In the genomic region with DNA sequence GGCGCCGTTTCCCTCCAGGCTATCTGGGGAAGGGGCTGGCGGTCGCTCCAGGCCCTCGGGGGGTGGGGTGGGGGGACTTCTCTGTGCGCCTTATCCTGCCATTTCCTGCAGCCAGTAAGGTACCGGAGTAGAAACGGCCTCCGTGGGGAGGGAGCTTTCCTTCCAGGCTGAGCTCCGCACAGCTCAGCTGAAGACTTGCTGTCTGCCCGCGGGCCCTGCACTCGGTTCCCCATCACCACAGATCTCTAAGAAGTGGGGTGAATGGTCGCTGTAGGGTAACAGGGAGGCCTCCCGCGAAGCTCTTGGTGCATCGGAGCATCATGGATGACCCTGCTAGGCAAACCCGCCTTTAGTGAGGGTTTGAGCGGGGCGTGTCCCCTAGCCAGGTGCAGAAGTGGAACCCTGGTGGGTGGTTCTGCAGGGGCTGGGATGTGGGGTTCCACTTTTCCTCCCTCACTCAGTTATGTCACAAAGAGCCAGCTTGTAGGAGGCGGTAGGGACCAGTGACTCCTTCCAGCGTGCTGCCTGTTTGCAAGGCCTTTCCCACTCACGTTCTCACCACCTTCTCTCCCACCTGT, we compare ENCODE assay signal across 7 mouse cellular contexts. TPM values are rescaled to one million over a fixed set of nuclear protein-coding genes. Genes with fewer than 3 reads are reported as not detected.
DNase-seq lines count a peak whose midpoint lies in the region; ATAC-seq and TF ChIP-seq lines count a peak whose summit lies in the region.

No protein-coding gene starts in this region.

- peak overlapping the region; percentile 64 for H3K9ac ChIP-seq in lung, embryonic 16.5 days (ENCODE audit: low read length)
- peak overlapping the region; percentile 23 for H3K9ac ChIP-seq in intestine, embryonic 15.5 days
- H3K9ac ChIP-seq in neural tube, embryonic 14.5 days (replicated peaks; ENCODE audit: low read depth, low read length): peak overlapping the region; percentile 77

- peak overlapping the region; percentile 15; the same call in 1 of the 2 replicates for H3K27ac ChIP-seq in lung, embryonic 16.5 days (ENCODE audit: low read length)
- no peak overlapping the region for H3K27ac ChIP-seq in embryonic fibroblast, embryonic 13.5 days (ENCODE audit: insufficient read depth, low read length)
- no peak overlapping the region for H3K27ac ChIP-seq in intestine, embryonic 15.5 days
- peak overlapping the region; percentile 63; the same call in 1 of the 2 replicates for H3K27ac ChIP-seq in neural tube, embryonic 14.5 days (ENCODE audit: low read depth, low read length)

- no peak for ATAC-seq in lung, embryonic 16.5 days (ENCODE audit: low read depth)
- no peak for ATAC-seq in intestine, embryonic 15.5 days
- ATAC-seq in neural tube, embryonic 14.5 days (ENCODE audit: low read depth): peak; percentile 32; the same call in 1 of the 2 replicates

- no peaks in the 10 kb centered on the region for H3K36me3 ChIP-seq in lung, embryonic 16.5 days (ENCODE audit: control insufficient read depth, insufficient read depth, low read length)
- no peaks in the 10 kb centered on the region for H3K36me3 ChIP-seq in intestine, embryonic 15.5 days
- H3K36me3 ChIP-seq in neural tube, embryonic 14.5 days (ENCODE audit: control insufficient read depth, insufficient read depth, low read length): no peaks in the 10 kb centered on the region

- 10% methylated on average over 23 of the region's 23 CpGs for WGBS in lung, embryonic 16.5 days
- WGBS in intestine, embryonic 15.5 days: 14% methylated on average over 23 of the region's 23 CpGs
- 9% methylated on average over 23 of the region's 23 CpGs for WGBS in neural tube, embryonic 14.5 days

- H3K4me1 ChIP-seq in lung, embryonic 16.5 days (replicated peaks; ENCODE audit: control insufficient read depth, insufficient read depth, low read length): peaks cover 26% of the 10 kb centered on the region
- H3K4me1 ChIP-seq in embryonic fibroblast, embryonic 13.5 days (ENCODE audit: control insufficient read depth, insufficient read depth, low read length): no peaks in the 10 kb centered on the region; the same call in 1 of the 2 replicates
- H3K4me1 ChIP-seq in intestine, embryonic 15.5 days (replicated peaks): peaks cover 26% of the 10 kb centered on the region
- peaks cover 17% of the 10 kb centered on the region; the same call in 1 of the 2 replicates for H3K4me1 ChIP-seq in neural tube, embryonic 14.5 days (ENCODE audit: control insufficient read depth, insufficient read depth, low read length)

- TF ChIP-seq CTCF in embryonic fibroblast, embryonic 13.5 days (IDR thresholded peaks at IDR 0.05; ENCODE audit: borderline replicate concordance, insufficient read depth, low read length): no peak

- TF ChIP-seq POLR2A in embryonic fibroblast, embryonic 13.5 days (IDR thresholded peaks at IDR 0.05; ENCODE audit: low read depth, low read length): no peak

- no peaks in the 10 kb centered on the region for H3K9me3 ChIP-seq in lung, embryonic 16.5 days (ENCODE audit: control insufficient read depth, low read length)
- no peaks in the 10 kb centered on the region for H3K9me3 ChIP-seq in intestine, embryonic 15.5 days
- H3K9me3 ChIP-seq in neural tube, embryonic 14.5 days (ENCODE audit: control insufficient read depth, low read length): no peaks in the 10 kb centered on the region

- H3K4me3 ChIP-seq in lung, embryonic 16.5 days (ENCODE audit: low read length): peak overlapping the region; percentile 57
- H3K4me3 ChIP-seq in embryonic fibroblast, embryonic 13.5 days (ENCODE audit: insufficient read depth, low read length): peak overlapping the region; percentile 37; the same call in 1 of the 2 replicates
- peak overlapping the region; percentile 50 for H3K4me3 ChIP-seq in intestine, embryonic 15.5 days (replicated peaks)
- H3K4me3 ChIP-seq in neural tube, embryonic 14.5 days (ENCODE audit: low read depth, low read length): peak overlapping the region; percentile 62

- peaks cover 30% of the 10 kb centered on the region for H3K27me3 ChIP-seq in lung, embryonic 16.5 days (ENCODE audit: control insufficient read depth, insufficient read depth, low read depth, low read length)
- peaks cover 47% of the 10 kb centered on the region for H3K27me3 ChIP-seq in intestine, embryonic 15.5 days (replicated peaks)
- H3K27me3 ChIP-seq in neural tube, embryonic 14.5 days (ENCODE audit: control insufficient read depth, insufficient read depth, low read length): peaks cover 4% of the 10 kb centered on the region

- DNase-seq in lung, postnatal 36 days: no peak
- DNase-seq in adrenal gland, adult (ENCODE audit: inconsistent age in 2 of 2, low spot score in 1 of 2): no peak
- DNase-seq in layer of hippocampus, adult 9-10 months (ENCODE audit: low spot score): no peak

- peak overlapping the region; percentile 84 for H3K4me2 ChIP-seq in lung, embryonic 16.5 days (ENCODE audit: low read depth, low read length)
- peak overlapping the region; percentile 97 for H3K4me2 ChIP-seq in intestine, embryonic 15.5 days (replicated peaks)
- H3K4me2 ChIP-seq in neural tube, embryonic 14.5 days (ENCODE audit: low read depth, low read length): peak overlapping the region; percentile 97

RNA-seq across cellular contexts. Expression of a gene that starts 3.3 kb away (rescaled TPM):
- 22.5 and 24.4 TPM in 2 replicates for polyA plus RNA-seq in lung, embryonic 16.5 days (2015; fragmentation: Nextera tagmentation; extraction: Ambion mirVana)
- polyA plus RNA-seq in embryonic fibroblast, embryonic 13.5 days (2011; ENCODE audit: insufficient read length, low read depth, missing spikeins): 0.08 and 0.09 TPM in 2 replicates
- polyA plus RNA-seq in intestine, embryonic 15.5 days (2015; fragmentation: Nextera tagmentation; extraction: Ambion mirVana): 4.1 and 4.2 TPM in 2 replicates
- 18.2 and 28.1 TPM in 2 replicates for polyA plus RNA-seq in neural tube, embryonic 14.5 days (2014; fragmentation: Nextera tagmentation; extraction: Ambion mirVana)

RNA-seq across cellular contexts. Expression of a gene that starts 43.8 kb away (rescaled TPM):
- polyA plus RNA-seq in lung, embryonic 16.5 days (2015; fragmentation: Nextera tagmentation; extraction: Ambion mirVana): 4.9 and 7.2 TPM in 2 replicates
- 4.3 and 5.6 TPM in 2 replicates for polyA plus RNA-seq in embryonic fibroblast, embryonic 13.5 days (2011; ENCODE audit: insufficient read length, low read depth, missing spikeins)
- polyA plus RNA-seq in intestine, embryonic 15.5 days (2015; fragmentation: Nextera tagmentation; extraction: Ambion mirVana): 9.3 and 9.4 TPM in 2 replicates
- polyA plus RNA-seq in neural tube, embryonic 14.5 days (2014; fragmentation: Nextera tagmentation; extraction: Ambion mirVana): 12.9 TPM in 2 replicates

RNA-seq across cellular contexts. Expression of a gene that starts 58.0 kb away (rescaled TPM):
- not detected in 2 replicates for polyA plus RNA-seq in lung, embryonic 16.5 days (2015; fragmentation: Nextera tagmentation; extraction: Ambion mirVana)
- polyA plus RNA-seq in embryonic fibroblast, embryonic 13.5 days (2011; ENCODE audit: insufficient read length, low read depth, missing spikeins): not detected in 2 replicates
- polyA plus RNA-seq in intestine, embryonic 15.5 days (2015; fragmentation: Nextera tagmentation; extraction: Ambion mirVana): not detected in 2 replicates
- polyA plus RNA-seq in neural tube, embryonic 14.5 days (2014; fragmentation: Nextera tagmentation; extraction: Ambion mirVana): 9.2 and 10.7 TPM in 2 replicates

Comparison
In these comparisons a context has a peak if more than half of its experiments do, and no peak if none do; other contexts are left out.
1. H3K27ac ChIP-seq: peak in lung, embryonic 16.5 days (single experiment) and neural tube, embryonic 14.5 days (single experiment); none in embryonic fibroblast, embryonic 13.5 days (single experiment) and intestine, embryonic 15.5 days (single experiment).
2. H3K9ac ChIP-seq: peak in every context shown above with its lines; median percentile 77 in neural tube, embryonic 14.5 days; 64 in lung, embryonic 16.5 days; 23 in intestine, embryonic 15.5 days.
3. RNA of a gene that starts 58.0 kb away (polyA plus RNA-seq): 9.2 to 10.7 TPM in neural tube, embryonic 14.5 days; not detected in lung, embryonic 16.5 days, not detected in embryonic fibroblast, embryonic 13.5 days and not detected in intestine, embryonic 15.5 days; every median in the first group is over 10 times any median in the second.
4. Peak in every context shown above with its lines, with median percentiles within 50 percentile points of each other: H3K4me2 ChIP-seq and H3K4me3 ChIP-seq.